Mouse (Mus musculus) ES-E14 (cell line): Measurements from ENCODE around the gene Lhpp. TPM values are rescaled to one million over a fixed set of nuclear protein-coding genes. Genes with fewer than 3 reads are reported as not detected.

Experiments
- DNase-seq: peaks from one replicate; pipeline ENCODE4 v3.0.0-alpha.2; 2013; ENCODE audit warnings: low read depth, low spot score
- H3K27ac ChIP-seq: 2 replicates; pipeline ENCODE4 v1.5.1; 2012; ENCODE audit warnings: low read depth, mild to moderate bottlenecking, low read length, moderate library complexity, mixed read lengths; ENCODE audit not compliant: poor library complexity, insufficient read depth, severe bottlenecking
- H3K36me3 ChIP-seq: 2 replicates; pipeline ENCODE4 v1.6.1; 2012; ENCODE audit warnings: mild to moderate bottlenecking, low read length, moderate library complexity, mixed read lengths; ENCODE audit not compliant: control insufficient read depth, poor library complexity, insufficient read depth, severe bottlenecking
- H3K4me1 ChIP-seq, 2 experiments: fragments of 150-350 bp in 1 of 2; sonication (generic) in 1 of 2; 2 replicates each; pipeline ENCODE4 v1.6.1; 2012; ENCODE audit warnings: low read length in 2 of 2, mild to moderate bottlenecking in 1 of 2, mixed read lengths in 1 of 2; ENCODE audit not compliant: control insufficient read depth in 2 of 2, insufficient read depth in 2 of 2, poor library complexity in 1 of 2
- H3K4me3 ChIP-seq, 2 experiments: fragments of 150-350 bp in 1 of 2; sonication (generic) in 1 of 2; 2 replicates each; pipeline ENCODE4 v1.5.1; 2012; ENCODE audit warnings: low read length in 2 of 2, low read depth in 1 of 2, mild to moderate bottlenecking in 1 of 2, mixed read lengths in 1 of 2; ENCODE audit not compliant: insufficient read depth in 1 of 2, poor library complexity in 1 of 2, severe bottlenecking in 1 of 2
- H3K9ac ChIP-seq: 2 replicates; pipeline ENCODE4 v1.6.1; 2012; ENCODE audit warnings: low read depth, mild to moderate bottlenecking, low read length, mixed read lengths; ENCODE audit not compliant: poor library complexity, insufficient read depth, severe bottlenecking
- H3K9me3 ChIP-seq: fragments of 150-350 bp; sonication (generic); 2 replicates; pipeline ENCODE4 v1.6.1; 2012; ENCODE audit warnings: low read depth, mild to moderate bottlenecking, low read length; ENCODE audit not compliant: control insufficient read depth, insufficient read depth
- CHD2 ChIP-seq: IDR thresholded peaks from 2 replicates; pipeline ENCODE4 v1.6.1; 2014; ENCODE audit warnings: mild to moderate bottlenecking, low read depth, low read length, inconsistent platforms
- HCFC1 ChIP-seq: IDR thresholded peaks from 2 replicates; pipeline ENCODE4 v1.6.1; 2012; ENCODE audit warnings: low read length, inconsistent platforms, borderline replicate concordance; ENCODE audit not compliant: insufficient read depth
- MAFK ChIP-seq: IDR thresholded peaks from 2 replicates; pipeline ENCODE4 v1.6.1; 2014; ENCODE audit warnings: mild to moderate bottlenecking, low read depth, low read length, inconsistent platforms; ENCODE audit not compliant: insufficient read depth
- ZC3H11A ChIP-seq: IDR thresholded peaks from 2 replicates; pipeline ENCODE4 v1.6.1; 2012; ENCODE audit warnings: low read depth, mild to moderate bottlenecking, inconsistent platforms, low read length, borderline replicate concordance
- ZNF384 ChIP-seq: IDR thresholded peaks from 2 replicates; pipeline ENCODE4 v1.6.1; 2012; ENCODE audit warnings: low read depth, low read length, inconsistent platforms
- in situ Hi-C, 2 experiments: fragments of 600-800 bp; cut with MboI; formaldehyde crosslinking; loops; one replicate each; pipeline ENCODE4 v1.15.1; 2025; ENCODE audit warnings: low sequenced_read_pairs in 2 of 2, inconsistent platforms in 1 of 2; ENCODE audit not compliant: unreplicated experiment in 2 of 2
- total RNA-seq: library from RNA; depleted of rRNA; stranded (reverse); fragments of 300-350 nt; gene quantifications from 2 replicates; pipeline ENCODE4 v1.2.3, GENCODE M21; 2012

The Lhpp gene
- total RNA-seq, 1 experiment: 11.9 TPM

GRCm38 (mm10) chr7:132734222-132734621 lies 123.8 kb downstream of the Lhpp start:
- Histone ChIP-seq H3K27ac (no peak overlapping the region), H3K9me3 (no peaks in the 10 kb centered on the region), H3K4me3 (no peak overlapping the region), H3K4me1 (peaks cover 11 to 26% of the 10 kb centered on the region in 2 experiments; a peak in 3 of 4 replicates), H3K9ac (no peak overlapping the region), H3K36me3 (no peaks in the 10 kb centered on the region)
- in situ Hi-C loops: no loop called here
- TF ChIP-seq ZC3H11A: no peak
- TF ChIP-seq CHD2: no peak
- no peak for TF ChIP-seq ZNF384
- TF ChIP-seq MAFK: no peak
- no peak for TF ChIP-seq HCFC1
- no peak for DNase-seq

GRCm38 (mm10) chr7:132735145-132735544 lies 124.7 kb downstream of the Lhpp start:
- Histone ChIP-seq H3K9ac (no peak overlapping the region), H3K27ac (peak overlapping the region; percentile 78; the same call in 1 of the 2 replicates), H3K9me3 (no peaks in the 10 kb centered on the region), H3K36me3 (no peaks in the 10 kb centered on the region), H3K4me1 (peaks cover 7 to 24% of the 10 kb centered on the region in 2 experiments; a peak in 3 of 4 replicates), H3K4me3 (no peak overlapping the region)
- in situ Hi-C loops: no loop called here
- DNase-seq: peak; percentile 92
- no peak for TF ChIP-seq MAFK

GRCm38 (mm10) chr7:132736099-132736862 lies 125.8 kb downstream of the Lhpp start:
- no peaks in the 10 kb centered on the region for H3K9me3 ChIP-seq
- DNase-seq: peak; percentile 60
- TF ChIP-seq CHD2: no peak
- no peak for TF ChIP-seq HCFC1
- no peak for TF ChIP-seq ZC3H11A
- no peak for TF ChIP-seq ZNF384
- peak; percentile 93 for TF ChIP-seq MAFK
- peak overlapping the region; percentile 20 to 45 for H3K4me3 ChIP-seq
- H3K9ac ChIP-seq: peak overlapping the region; percentile 6; the same call in 1 of the 2 replicates
- peak overlapping the region; percentile 78 for H3K27ac ChIP-seq
- in situ Hi-C loops: no loop called here
- H3K4me1 ChIP-seq: peaks cover 7 to 25% of the 10 kb centered on the region in 2 experiments; a peak in 3 of 4 replicates
- H3K36me3 ChIP-seq: no peaks in the 10 kb centered on the region

GRCm38 (mm10) chr7:132738844-132739243 lies 128.4 kb downstream of the Lhpp start:
- Histone ChIP-seq H3K4me1 (peaks cover 5 to 24% of the 10 kb centered on the region in 2 experiments; a peak in 3 of 4 replicates), H3K4me3 (no peak overlapping the region), H3K9me3 (no peaks in the 10 kb centered on the region), H3K9ac (no peak overlapping the region), H3K36me3 (no peaks in the 10 kb centered on the region), H3K27ac (no peak overlapping the region)
- no peak for DNase-seq
- in situ Hi-C loops: no loop called here
- TF ChIP-seq MAFK (no peak), CHD2 (no peak), HCFC1 (no peak), ZNF384 (no peak), ZC3H11A (no peak)

GRCm38 (mm10) chr7:132739829-132740228 lies 129.4 kb downstream of the Lhpp start:
- TF ChIP-seq MAFK (no peak), HCFC1 (no peak), ZC3H11A (no peak), ZNF384 (no peak), CHD2 (no peak)
- no peak for DNase-seq
- Histone ChIP-seq H3K4me1 (peaks cover 5 to 16% of the 10 kb centered on the region in 2 experiments; a peak in 3 of 4 replicates), H3K36me3 (no peaks in the 10 kb centered on the region), H3K27ac (no peak overlapping the region), H3K4me3 (no peak overlapping the region), H3K9ac (no peak overlapping the region), H3K9me3 (no peaks in the 10 kb centered on the region)
- in situ Hi-C loops: no loop called here
